Mouse (Mus musculus) small intestine, adult 10 weeks (tissue): Measurements from ENCODE around the gene Adprm. TPM values are rescaled to one million over a fixed set of nuclear protein-coding genes. Genes with fewer than 3 reads are reported as not detected.

ENCODE experiments used
- polyA plus RNA-seq: library from polyadenylated mRNA; stranded (reverse); fragments of 350-450 nt; fragmentation: Illumina TruSeq; extraction: RNeasy Lipid Tissue Mini Kit (QIAGEN cat#74804); gene quantifications from one replicate; pipeline ENCODE4 v1.2.3, GENCODE M21; 2014; ENCODE audit warnings: low replicate concordance

Gene Adprm
- polyA plus RNA-seq, result 135 TPM

DNA sequence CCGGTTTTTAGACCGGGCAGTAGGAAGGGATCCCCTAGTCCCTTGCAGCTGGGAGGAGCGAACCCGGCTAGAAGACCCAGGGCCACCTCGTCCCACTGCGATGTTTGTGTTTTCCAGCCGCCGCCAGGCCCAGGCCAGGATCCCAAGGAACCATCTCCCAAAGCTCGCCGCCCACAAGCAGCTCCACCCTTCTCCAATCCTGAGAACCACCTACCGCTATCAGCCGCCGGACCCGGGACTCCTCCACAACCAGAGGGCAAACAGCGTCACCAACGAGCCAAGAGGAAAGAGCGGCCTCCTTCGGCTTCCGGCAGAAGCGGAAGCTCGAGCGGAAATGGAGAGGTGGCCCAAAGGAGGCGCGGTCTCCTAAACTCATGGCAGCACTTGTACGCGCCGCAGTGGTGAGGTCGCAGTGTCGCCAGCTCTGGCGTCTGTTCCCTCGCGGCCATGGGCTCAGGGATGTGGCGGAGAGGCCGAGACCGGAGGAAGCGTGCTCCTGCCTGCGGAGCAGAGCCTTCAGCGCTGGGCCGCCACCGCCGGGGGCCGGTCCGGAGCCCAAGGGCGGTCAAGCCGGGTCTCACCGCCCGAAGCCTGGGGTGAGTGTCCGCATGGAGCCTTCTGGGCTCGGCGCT, at the start of gene Adprm, which contains the start of gene Sco1:
TSS of gene Adprm (minus strand) at position 274 of the 632 bp plus-strand sequence.
TSS of gene Sco1 (plus strand) at position 350 of the 632 bp plus-strand sequence.

DNA sequence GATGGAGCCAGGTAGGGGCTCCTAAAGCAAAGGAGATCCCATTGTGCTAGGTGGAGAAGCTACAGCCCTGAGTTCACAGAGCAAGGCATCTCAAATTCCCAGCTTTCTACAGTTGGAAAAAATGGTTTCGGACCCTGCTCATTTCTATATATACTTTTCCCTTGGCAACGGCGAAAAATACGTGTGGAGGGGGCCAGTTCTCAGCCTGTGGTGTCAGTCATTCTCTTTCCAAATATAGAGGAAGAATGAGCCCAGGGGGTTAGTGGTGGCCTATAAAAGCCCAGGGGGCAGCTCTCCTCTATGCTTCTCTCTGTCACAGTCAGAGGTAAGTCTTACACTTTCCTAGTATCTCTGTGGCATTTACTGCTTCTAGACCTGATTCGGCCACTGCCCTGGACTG, 25.6 kb upstream of the Adprm start, which contains the start of gene Myh3:
TSS of gene Myh3 (plus strand) at position 301 of the 400 bp plus-strand sequence.

DNA sequence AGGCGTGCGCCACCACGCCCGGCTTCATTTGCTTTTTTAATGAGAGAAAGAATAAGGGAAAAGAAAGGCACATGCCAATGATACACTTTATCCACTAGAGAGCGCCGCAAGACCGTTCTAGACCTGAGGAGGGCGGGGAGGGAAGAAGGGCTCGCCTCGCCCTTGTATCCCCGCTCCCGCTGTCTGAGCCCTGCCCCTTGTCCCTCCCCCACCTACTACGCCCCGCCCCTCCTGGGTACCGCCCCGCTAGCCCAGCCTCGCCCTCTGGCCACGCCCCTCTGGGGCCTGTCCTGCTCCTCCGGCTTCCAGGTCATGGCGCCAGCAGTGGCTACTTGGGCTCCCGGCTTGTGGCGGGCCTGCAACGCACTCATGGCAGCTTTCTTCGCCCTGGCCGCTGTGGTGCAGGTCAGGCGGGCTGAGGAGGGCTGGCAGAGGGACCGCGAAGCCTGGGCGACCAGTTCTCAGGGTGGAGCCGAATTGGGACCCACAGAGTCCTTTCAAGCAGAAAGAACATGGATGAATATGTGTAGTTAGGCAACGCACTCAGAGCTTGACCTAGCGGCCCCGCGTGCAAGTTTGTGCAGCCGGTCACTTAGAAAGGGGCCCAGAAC, 27.4 kb downstream of the Adprm start, which contains the start of gene Tmem220:
TSS of gene Tmem220 (plus strand) at position 288 of the 611 bp plus-strand sequence.

Other genes starting within 250 kb of the Adprm start
- 3.4 TPM for gene Pirt, start 140.6 kb downstream of the Adprm start, polyA plus RNA-seq
- 102 TPM for gene Tmem238l, start 96.0 kb downstream of the Adprm start, polyA plus RNA-seq
- 34.7 TPM for gene Tmem220, start 27.4 kb downstream of the Adprm start, polyA plus RNA-seq
- 60.3 TPM for gene Sco1, start 76 bp upstream of the Adprm start, polyA plus RNA-seq
- not detected for gene Myh3, start 25.7 kb upstream of the Adprm start, polyA plus RNA-seq
- gene Myh2, start 118.4 kb upstream of the Adprm start, polyA plus RNA-seq, result not detected
- gene Myh1, start 147.5 kb upstream of the Adprm start, polyA plus RNA-seq, result not detected
- gene Myh4, start 185.4 kb upstream of the Adprm start, polyA plus RNA-seq, result not detected
- not detected for gene Myh8, start 224.5 kb upstream of the Adprm start, polyA plus RNA-seq